Mouse (Mus musculus) hindbrain, postnatal 0 days (tissue): Measurements from ENCODE around the gene Flrt1. TPM values are rescaled to one million over a fixed set of nuclear protein-coding genes. Genes with fewer than 3 reads are reported as not detected.

Experiments used
- ATAC-seq: fragments of 200-750 bp; cut with Nextera tagmentation; 2 replicates; pipeline ENCODE4 v1.8.0; 2017; ENCODE audit warnings: mild to moderate bottlenecking, moderate TSS enrichment, moderate library complexity
- DNase-seq: peaks from one replicate; pipeline ENCODE4 v3.0.0-alpha.2; 2015; ENCODE audit warnings: low spot score
- H3K27ac ChIP-seq: fragments of 300-500 bp; sonication (generic); 2 replicates; pipeline ENCODE4 v1.5.1; 2014; ENCODE audit warnings: mild to moderate bottlenecking
- H3K27me3 ChIP-seq: fragments of 300-500 bp; sonication (generic); 2 replicates; pipeline ENCODE4 v1.6.1; 2014; ENCODE audit warnings: low read length, mixed read lengths; ENCODE audit not compliant: insufficient read depth
- H3K36me3 ChIP-seq: fragments of 300-500 bp; sonication (generic); 2 replicates; pipeline ENCODE4 v1.6.1; 2014; ENCODE audit warnings: low read length, mixed read lengths; ENCODE audit not compliant: insufficient read depth
- H3K4me1 ChIP-seq: fragments of 300-500 bp; sonication (generic); 2 replicates; pipeline ENCODE4 v1.6.1; 2014; ENCODE audit warnings: antibody characterized with exemption, low read length, mixed read lengths; ENCODE audit not compliant: insufficient read depth
- H3K4me2 ChIP-seq: fragments of 300-500 bp; sonication (generic); 2 replicates; pipeline ENCODE4 v1.6.1; 2014; ENCODE audit warnings: low read depth, mild to moderate bottlenecking, low read length, moderate library complexity, mixed read lengths
- H3K4me3 ChIP-seq: fragments of 300-500 bp; sonication (generic); 2 replicates; pipeline ENCODE4 v1.5.1; 2014; ENCODE audit warnings: low read length
- H3K9ac ChIP-seq: fragments of 300-500 bp; sonication (generic); replicated peaks from 2 replicates; pipeline ENCODE4 v1.6.1; 2014; ENCODE audit warnings: mild to moderate bottlenecking, low read length, moderate library complexity, mixed read lengths
- H3K9me3 ChIP-seq: fragments of 300-500 bp; sonication (generic); 2 replicates; pipeline ENCODE4 v1.6.1; 2016; ENCODE audit warnings: low read length, mixed read lengths
- CTCF ChIP-seq: IDR thresholded peaks from 2 replicates; pipeline ENCODE4 v1.5.1; 2016; ENCODE audit warnings: antibody characterized with exemption, control low read depth, low read depth
- WGBS: fragments of 180-500 bp; shearing (Covaris S2); extraction: QIAGEN DNeasy Blood & Tissue Kit; methylation state at CpG from one replicate; pipeline ENCODE4 v1.1.7; 2014; 5-methylcytosine and 5-hydroxymethylcytosine counted together
- polyA plus RNA-seq: library from polyadenylated mRNA; unstranded; fragments of >200 nt; fragmentation: Nextera tagmentation; extraction: Ambion mirVana; gene quantifications from 2 replicates; pipeline ENCODE4 v1.2.1, GENCODE M21; 2015
- total RNA-seq: library from RNA; depleted of rRNA; stranded (reverse); fragments of >200 nt; gene quantifications from 2 replicates; pipeline ENCODE4 v1.2.3, GENCODE M21; 2014; rRNA removed

The Flrt1 gene
- total RNA-seq (8.4 and 10.1 TPM in 2 replicates), polyA plus RNA-seq (7.8 and 8.1 TPM in 2 replicates)

- DNase-seq (no peak), ATAC-seq (no peak)
- H3K9ac ChIP-seq, result no peak within 1 kb of the TSS; the same call in 1 of the 2 replicates
- no peaks in the 10 kb centered on the region for H3K9me3 ChIP-seq
- 44% methylated on average over 9 of the region's 9 CpGs for WGBS
- no peak for TF ChIP-seq CTCF
- H3K4me1 ChIP-seq, result peaks cover 14% of the 10 kb centered on the region
- no peaks in the 10 kb centered on the region for H3K36me3 ChIP-seq
- H3K27ac ChIP-seq, result no peak within 1 kb of the TSS
- H3K27me3 ChIP-seq, result no peaks in the 10 kb centered on the region
- no peak within 1 kb of the TSS for H3K4me2 ChIP-seq
- no peak within 1 kb of the TSS for H3K4me3 ChIP-seq
Measured at GRCm38 (mm10) chr19:7105544-7105943, at the start of gene Flrt1. Flrt1 (minus strand) TSS chr19:7105729.

DNA sequence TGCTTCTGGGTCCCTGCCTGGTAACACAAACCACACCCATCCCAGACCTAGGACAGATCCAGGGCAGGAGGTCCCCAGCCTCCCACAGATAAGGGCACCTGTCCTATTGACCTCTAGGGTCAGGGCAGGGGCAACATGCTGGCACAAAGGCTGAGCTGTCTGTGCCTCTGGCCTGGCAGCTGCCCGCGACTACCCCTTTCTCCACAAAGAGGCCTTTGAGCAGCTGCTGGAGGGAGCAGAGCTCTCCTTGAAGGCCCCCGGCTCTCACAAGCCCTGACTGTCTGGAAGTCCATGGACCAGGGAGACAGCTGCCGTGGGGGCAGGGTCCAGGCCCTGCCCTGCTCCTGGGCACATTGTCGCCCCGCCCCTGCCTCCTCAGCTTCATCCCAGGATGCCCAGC, 49.7 kb upstream of the Flrt1 start:
- no peak overlapping the region for H3K4me3 ChIP-seq
- DNase-seq (peak; percentile 63), ATAC-seq (peak; percentile 67)
- H3K9me3 ChIP-seq, result no peaks in the 10 kb centered on the region
- no peaks in the 10 kb centered on the region for H3K27me3 ChIP-seq
- H3K27ac ChIP-seq, result peak overlapping the region; percentile 45
- H3K36me3 ChIP-seq, result no peaks in the 10 kb centered on the region
- peaks cover 27% of the 10 kb centered on the region for H3K4me1 ChIP-seq
- no peak for TF ChIP-seq CTCF
- 41% methylated on average over 6 of the region's 6 CpGs for WGBS
- H3K4me2 ChIP-seq, result no peak overlapping the region
- no peak overlapping the region for H3K9ac ChIP-seq

GRCm38 (mm10) chr19:7153232-7153631, 47.7 kb upstream of the Flrt1 start:
- peak overlapping the region; percentile 36; the same call in 1 of the 2 replicates for H3K27ac ChIP-seq
- WGBS, result 30% methylated on average over 7 of the region's 7 CpGs
- H3K36me3 ChIP-seq, result no peaks in the 10 kb centered on the region
- H3K9me3 ChIP-seq, result no peaks in the 10 kb centered on the region
- DNase-seq, result peak; percentile 53
- no peaks in the 10 kb centered on the region for H3K27me3 ChIP-seq
- H3K4me3 ChIP-seq, result no peak overlapping the region
- no peak for TF ChIP-seq CTCF
- H3K9ac ChIP-seq, result no peak overlapping the region
- no peak overlapping the region for H3K4me2 ChIP-seq
- no peak for ATAC-seq
- H3K4me1 ChIP-seq, result peaks cover 34% of the 10 kb centered on the region

DNA sequence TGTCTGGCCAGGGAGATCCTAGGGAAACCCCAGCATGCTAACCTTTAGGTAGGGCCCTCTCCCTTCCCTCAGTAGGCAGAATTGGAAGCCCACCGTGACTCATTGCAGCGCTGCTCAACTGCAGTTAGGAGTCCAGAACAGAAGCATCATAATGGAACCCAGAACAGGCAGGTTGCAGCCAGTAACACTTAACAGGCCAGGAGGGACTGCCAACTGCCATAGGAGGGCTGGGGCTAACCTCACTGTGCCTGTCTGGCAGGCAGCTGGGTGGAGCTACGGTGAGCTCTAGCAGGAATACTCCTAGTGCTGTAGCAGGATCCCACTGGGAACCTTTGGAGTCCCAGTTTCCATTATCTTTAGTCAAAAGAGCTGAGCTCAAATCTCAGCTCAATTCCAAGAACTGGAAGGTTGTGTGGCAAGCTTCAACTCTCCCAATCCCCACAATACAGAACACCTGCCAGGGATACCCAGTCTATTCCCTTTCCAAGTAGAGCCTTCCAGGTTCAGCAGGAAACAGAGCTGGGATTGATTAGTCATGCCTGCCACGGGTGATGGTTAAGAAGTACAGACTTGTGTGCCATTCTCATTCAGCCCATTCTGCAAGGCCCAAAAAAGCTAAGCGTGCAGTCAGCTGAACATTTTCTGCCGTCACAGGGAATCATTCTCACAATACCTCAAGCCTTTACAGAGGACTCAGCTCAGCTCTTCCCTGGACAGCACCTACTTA, 46.6 kb upstream of the Flrt1 start:
- no peak for ATAC-seq
- WGBS, result 77% methylated on average over 6 of the region's 6 CpGs
- Histone ChIP-seq H3K4me2 (no peak overlapping the region), H3K27me3 (no peaks in the 10 kb centered on the region), H3K36me3 (no peaks in the 10 kb centered on the region), H3K9ac (no peak overlapping the region), H3K4me1 (peaks cover 34% of the 10 kb centered on the region), H3K27ac (no peak overlapping the region), H3K9me3 (no peaks in the 10 kb centered on the region), H3K4me3 (no peak overlapping the region)
- DNase-seq, result no peak
- TF ChIP-seq CTCF, result no peak

GRCm38 (mm10) chr19:7151300-7151926, 45.9 kb upstream of the Flrt1 start:
- Histone ChIP-seq H3K36me3 (no peaks in the 10 kb centered on the region), H3K4me2 (no peak overlapping the region), H3K27me3 (no peaks in the 10 kb centered on the region), H3K4me1 (peaks cover 34% of the 10 kb centered on the region), H3K4me3 (no peak overlapping the region), H3K27ac (no peak overlapping the region), H3K9me3 (no peaks in the 10 kb centered on the region), H3K9ac (no peak overlapping the region)
- DNase-seq (no peak), ATAC-seq (no peak)
- 60% methylated on average over 7 of the region's 7 CpGs for WGBS
- no peak for TF ChIP-seq CTCF

DNA sequence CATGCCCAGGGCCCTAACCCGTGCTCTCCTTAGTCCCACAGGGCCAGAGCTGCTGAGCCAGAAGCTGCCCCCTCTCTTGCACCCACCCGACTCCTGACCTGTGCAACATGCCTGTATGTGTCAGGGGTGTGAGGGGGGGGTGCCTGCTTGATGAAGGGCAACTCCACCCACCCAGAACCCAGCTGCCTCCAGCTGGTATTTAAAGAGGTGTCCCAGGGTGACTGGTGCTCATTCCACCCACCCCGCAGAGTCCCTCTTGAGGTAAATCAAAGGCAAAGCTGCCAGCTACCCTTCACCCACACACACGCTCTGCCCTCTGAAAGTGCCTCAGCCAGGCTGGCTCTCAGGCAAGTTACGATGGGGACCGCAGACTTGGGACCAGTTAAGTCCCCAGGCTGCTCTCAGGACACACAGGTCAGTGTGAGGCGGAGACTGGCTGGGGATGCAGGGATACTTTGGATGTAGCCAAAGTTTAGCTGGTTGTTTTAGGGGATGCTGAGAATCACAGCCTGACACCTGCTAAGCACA, 43.7 kb upstream of the Flrt1 start:
- Histone ChIP-seq H3K9me3 (no peaks in the 10 kb centered on the region), H3K4me2 (no peak overlapping the region), H3K4me1 (peaks cover 29% of the 10 kb centered on the region), H3K27ac (no peak overlapping the region), H3K36me3 (no peaks in the 10 kb centered on the region), H3K4me3 (no peak overlapping the region), H3K27me3 (no peaks in the 10 kb centered on the region), H3K9ac (no peak overlapping the region)
- 54% methylated on average over 7 of the region's 7 CpGs for WGBS
- ATAC-seq, result 0 out of 2 replicates have a peak, but pooled peaks have one; percentile 6
- no peak for DNase-seq
- TF ChIP-seq CTCF, result no peak
